Mouse (Mus musculus): Measurements from ENCODE around the gene Clcnka. TPM values are rescaled to one million over a fixed set of nuclear protein-coding genes. Genes with fewer than 3 reads are reported as not detected.

Clcnka gene
- not detected for polyA plus RNA-seq (2017; shearing (Covaris generic))

GRCm38 (mm10) chr4:141398545-141398944, at the start of gene Clcnka:
Gene Clcnka (minus strand): TSS chr4:141398724.

GRCm38 (mm10) chr4:141444451-141445327, 46.2 kb upstream of the Clcnka start, which contains the start of gene Zbtb17:
Gene Zbtb17 (plus strand): TSS chr4:141444654.

GRCm38 (mm10) chr4:141435974-141436373, 37.5 kb upstream of the Clcnka start, which contains the start of gene Srarp:
Gene Srarp (minus strand): TSS chr4:141436105.

GRCm38 (mm10) chr4:141420192-141420829, 21.8 kb upstream of the Clcnka start, which contains the start of gene Hspb7:
Gene Hspb7 (plus strand): TSS chr4:141420779.

GRCm38 (mm10) chr4:141415924-141416323, 17.4 kb upstream of the Clcnka start, which contains the start of gene Clcnkb:
Gene Clcnkb (minus strand): TSS chr4:141416014.

GRCm38 (mm10) chr4:141367997-141368791, 30.3 kb downstream of the Clcnka start, which contains the start of gene Fam131c:
Gene Fam131c (plus strand): TSS chr4:141368220.

Other genes with a start within 250 kb of the Clcnka start
- 1.6 TPM for gene Rsg1, start 184.8 kb downstream of the Clcnka start, polyA plus RNA-seq (2017; shearing (Covaris generic))
- gene Arhgef19, start 159.2 kb downstream of the Clcnka start, polyA plus RNA-seq (2017; shearing (Covaris generic)) = 0.22 TPM
- gene Epha2, start 97.5 kb downstream of the Clcnka start, polyA plus RNA-seq (2017; shearing (Covaris generic)) = not detected
- gene Fam131c, start 30.5 kb downstream of the Clcnka start, polyA plus RNA-seq (2017; shearing (Covaris generic)) = not detected
- not detected for gene Clcnkb, start 17.3 kb upstream of the Clcnka start, polyA plus RNA-seq (2017; shearing (Covaris generic))
- gene Hspb7, start 22.1 kb upstream of the Clcnka start, polyA plus RNA-seq (2017; shearing (Covaris generic)) = not detected
- gene Srarp, start 37.4 kb upstream of the Clcnka start, polyA plus RNA-seq (2017; shearing (Covaris generic)) = not detected
- 41.1 TPM for gene Zbtb17, start 45.9 kb upstream of the Clcnka start, polyA plus RNA-seq (2017; shearing (Covaris generic))
- gene Spen, start 139.9 kb upstream of the Clcnka start, polyA plus RNA-seq (2017; shearing (Covaris generic)) = 21.2 TPM
- not detected for gene Fblim1, start 207.4 kb upstream of the Clcnka start, polyA plus RNA-seq (2017; shearing (Covaris generic))
- 0.35 TPM for gene Tmem82, start 219.9 kb upstream of the Clcnka start, polyA plus RNA-seq (2017; shearing (Covaris generic))
- not detected for gene Slc25a34, start 225.1 kb upstream of the Clcnka start, polyA plus RNA-seq (2017; shearing (Covaris generic))